Mouse (Mus musculus): ENCODE results near the gene Gtsf1. TPM values are rescaled to one million over a fixed set of nuclear protein-coding genes. Genes with fewer than 3 reads are reported as not detected.

Gene Gtsf1
- polyA plus RNA-seq, 1 experiment from 2014 or later: not detected

- peak; percentile 26 for DNase-seq (ENCODE audit: low spot score)
Observed at GRCm38 (mm10) chr15:103378665-103379356, 51.5 kb downstream of the Gtsf1 start.

GRCm38 (mm10) chr15:103377752-103378664 is 52.3 kb downstream of the Gtsf1 start:
- ATAC-seq: peak; percentile 64
- DNase-seq (ENCODE audit: low spot score): peak; percentile 32
- no peak for TF ChIP-seq EP300 (IDR thresholded peaks at IDR 0.05)
- no peak for TF ChIP-seq CTCF (IDR thresholded peaks at IDR 0.05)
- 0 out of 2 replicates have a peak, but pooled peaks cover 11% of the 10 kb centered on the region for H3K4me1 ChIP-seq (ENCODE audit: insufficient read depth, low read depth, low read length)
- no peak overlapping the region for H3K9ac ChIP-seq (replicated peaks; ENCODE audit: low read depth)
- peak overlapping the region; percentile 9 for H3K27ac ChIP-seq (ENCODE audit: low read length)
- no peaks in the 10 kb centered on the region for H3K36me3 ChIP-seq (ENCODE audit: insufficient read depth, low read length)
- no peaks in the 10 kb centered on the region for H3K27me3 ChIP-seq (replicated peaks; ENCODE audit: insufficient read depth, low read length)
- 31% methylated on average over 3 of the region's 3 CpGs for WGBS
- no peak overlapping the region for H3K4me2 ChIP-seq (replicated peaks; ENCODE audit: low read depth, low read length)
- H3K9me3 ChIP-seq (ENCODE audit: low read length): no peaks in the 10 kb centered on the region
- H3K4me3 ChIP-seq (ENCODE audit: low read depth, low read length): no peak overlapping the region

More at GRCm38 (mm10) chr15:103378665-103379356, 51.5 kb downstream of the Gtsf1 start:
- H3K36me3 ChIP-seq (ENCODE audit: insufficient read depth, low read length): no peaks in the 10 kb centered on the region
- H3K27ac ChIP-seq (ENCODE audit: low read length): 0 out of 2 replicates have a peak overlapping the region, but pooled peaks have one; percentile 9
- no peaks in the 10 kb centered on the region for H3K9me3 ChIP-seq (ENCODE audit: low read length)
- H3K4me2 ChIP-seq (replicated peaks; ENCODE audit: low read depth, low read length): no peak overlapping the region
- no peaks in the 10 kb centered on the region for H3K27me3 ChIP-seq (replicated peaks; ENCODE audit: insufficient read depth, low read length)
- TF ChIP-seq EP300 (IDR thresholded peaks at IDR 0.05): no peak
- TF ChIP-seq CTCF (IDR thresholded peaks at IDR 0.05): no peak
- ATAC-seq: 0 out of 2 replicates have a peak, but pooled peaks have one; percentile 0
- no peak overlapping the region for H3K4me3 ChIP-seq (ENCODE audit: low read depth, low read length)
- 0 out of 2 replicates have a peak, but pooled peaks cover 14% of the 10 kb centered on the region for H3K4me1 ChIP-seq (ENCODE audit: insufficient read depth, low read depth, low read length)
- H3K9ac ChIP-seq (replicated peaks; ENCODE audit: low read depth): no peak overlapping the region
- WGBS: 30% methylated on average over 3 of the region's 3 CpGs

- Histone ChIP-seq H3K27me3 (replicated peaks; ENCODE audit: insufficient read depth, low read length) (no peaks in the 10 kb centered on the region), H3K9ac (replicated peaks; ENCODE audit: low read depth) (no peak overlapping the region)
- ATAC-seq: peak; percentile 34; the same call in 1 of the 2 replicates
Observed at GRCm38 (mm10) chr15:103376837-103377269, 53.4 kb downstream of the Gtsf1 start.

GRCm38 (mm10) chr15:103375112-103375800 is 55.0 kb downstream of the Gtsf1 start:
- no peaks in the 10 kb centered on the region for H3K9me3 ChIP-seq (ENCODE audit: low read length)
- H3K36me3 ChIP-seq (ENCODE audit: insufficient read depth, low read length): no peaks in the 10 kb centered on the region
- TF ChIP-seq CTCF (IDR thresholded peaks at IDR 0.05) (no peak), EP300 (IDR thresholded peaks at IDR 0.05) (no peak)
- no peaks in the 10 kb centered on the region for H3K27me3 ChIP-seq (replicated peaks; ENCODE audit: insufficient read depth, low read length)
- H3K9ac ChIP-seq (replicated peaks; ENCODE audit: low read depth): no peak overlapping the region
- no peak overlapping the region for H3K27ac ChIP-seq (ENCODE audit: low read length)
- ATAC-seq (no peak), DNase-seq (ENCODE audit: low spot score) (no peak)
- WGBS: 78% methylated on average over 4 of the region's 4 CpGs
- no peak overlapping the region for H3K4me3 ChIP-seq (ENCODE audit: low read depth, low read length)
- H3K4me1 ChIP-seq (ENCODE audit: insufficient read depth, low read depth, low read length): 0 out of 2 replicates have a peak, but pooled peaks cover 6% of the 10 kb centered on the region
- H3K4me2 ChIP-seq (replicated peaks; ENCODE audit: low read depth, low read length): no peak overlapping the region

More at GRCm38 (mm10) chr15:103376837-103377269, 53.4 kb downstream of the Gtsf1 start:
- H3K27ac ChIP-seq (ENCODE audit: low read length): no peak overlapping the region
- TF ChIP-seq CTCF (IDR thresholded peaks at IDR 0.05): no peak
- H3K4me2 ChIP-seq (replicated peaks; ENCODE audit: low read depth, low read length): no peak overlapping the region
- 0 out of 2 replicates have a peak, but pooled peaks cover 6% of the 10 kb centered on the region for H3K4me1 ChIP-seq (ENCODE audit: insufficient read depth, low read depth, low read length)
- no peaks in the 10 kb centered on the region for H3K36me3 ChIP-seq (ENCODE audit: insufficient read depth, low read length)
- no peaks in the 10 kb centered on the region for H3K9me3 ChIP-seq (ENCODE audit: low read length)
- no peak overlapping the region for H3K4me3 ChIP-seq (ENCODE audit: low read depth, low read length)
- DNase-seq (ENCODE audit: low spot score): peak; percentile 66
- 34% methylated on average over 8 of the region's 8 CpGs for WGBS

- Histone ChIP-seq H3K9ac (replicated peaks; ENCODE audit: low read depth) (no peak overlapping the region), H3K4me1 (ENCODE audit: insufficient read depth, low read depth, low read length) (no peaks in the 10 kb centered on the region; the same call in 1 of the 2 replicates), H3K36me3 (ENCODE audit: insufficient read depth, low read length) (no peaks in the 10 kb centered on the region), H3K9me3 (ENCODE audit: low read length) (no peaks in the 10 kb centered on the region), H3K4me2 (replicated peaks; ENCODE audit: low read depth, low read length) (no peak overlapping the region), H3K27me3 (replicated peaks; ENCODE audit: insufficient read depth, low read length) (no peaks in the 10 kb centered on the region), H3K4me3 (ENCODE audit: low read depth, low read length) (no peak overlapping the region), H3K27ac (ENCODE audit: low read length) (no peak overlapping the region)
- DNase-seq (ENCODE audit: low spot score) (no peak), ATAC-seq (no peak)
- TF ChIP-seq EP300 (IDR thresholded peaks at IDR 0.05): no peak
- TF ChIP-seq CTCF (IDR thresholded peaks at IDR 0.05): no peak
Observed at GRCm38 (mm10) chr15:103372461-103372860, 57.8 kb downstream of the Gtsf1 start.

All from lung, postnatal 0 days (tissue).